Mouse (Mus musculus): Measurements from ENCODE around the gene Ttll8. TPM values are rescaled to one million over a fixed set of nuclear protein-coding genes. Genes with fewer than 3 reads are reported as not detected.

Ttll8 gene
- polyA plus RNA-seq, 1 experiment from 2014 or later: not detected

- 82% methylated on average over 5 of the region's 5 CpGs for WGBS
- Histone ChIP-seq H3K9me3 (replicated peaks; ENCODE audit: low read length) (no peaks in the 10 kb centered on the region), H3K4me3 (replicated peaks; ENCODE audit: low read depth, low read length) (no peak overlapping the region), H3K27ac (no peak overlapping the region), H3K27me3 (ENCODE audit: insufficient read depth, low read length) (no peaks in the 10 kb centered on the region), H3K4me2 (ENCODE audit: low read length) (no peak overlapping the region), H3K4me1 (replicated peaks; ENCODE audit: insufficient read depth, low read length) (peaks cover 34% of the 10 kb centered on the region), H3K9ac (ENCODE audit: low read depth, low read length) (no peak overlapping the region), H3K36me3 (ENCODE audit: insufficient read depth, low read length) (no peaks in the 10 kb centered on the region)
- ATAC-seq (replicated peaks; ENCODE audit: low FRiP score, low read depth): no peak
- DNase-seq (ENCODE audit: low spot score): no peak
- TF ChIP-seq CTCF (IDR thresholded peaks at IDR 0.05; ENCODE audit: low read depth): no peak
Measured at GRCm38 (mm10) chr15:88856613-88857012, 97.6 kb downstream of the Ttll8 start.

GRCm38 (mm10) chr15:88855896-88856417 lies 98.3 kb downstream of the Ttll8 start:
- WGBS: 69% methylated on average over 6 of the region's 6 CpGs
- Histone ChIP-seq H3K4me1 (replicated peaks; ENCODE audit: insufficient read depth, low read length) (peaks cover 33% of the 10 kb centered on the region), H3K9ac (ENCODE audit: low read depth, low read length) (0 out of 2 replicates have a peak overlapping the region, but pooled peaks have one; percentile 35), H3K27me3 (ENCODE audit: insufficient read depth, low read length) (no peaks in the 10 kb centered on the region), H3K4me2 (ENCODE audit: low read length) (no peak overlapping the region), H3K4me3 (replicated peaks; ENCODE audit: low read depth, low read length) (no peak overlapping the region), H3K27ac (peak overlapping the region; percentile 82; the same call in 1 of the 2 replicates), H3K9me3 (replicated peaks; ENCODE audit: low read length) (no peaks in the 10 kb centered on the region), H3K36me3 (ENCODE audit: insufficient read depth, low read length) (no peaks in the 10 kb centered on the region)
- no peak for TF ChIP-seq CTCF (IDR thresholded peaks at IDR 0.05; ENCODE audit: low read depth)
- ATAC-seq (replicated peaks; ENCODE audit: low FRiP score, low read depth) (no peak), DNase-seq (ENCODE audit: low spot score) (no peak)

- no peak for TF ChIP-seq CTCF (IDR thresholded peaks at IDR 0.05; ENCODE audit: low read depth)
- WGBS: 65% methylated on average over 15 of the region's 15 CpGs
- no peaks in the 10 kb centered on the region for H3K27me3 ChIP-seq (ENCODE audit: insufficient read depth, low read length)
- H3K4me2 ChIP-seq (ENCODE audit: low read length): no peak overlapping the region
- H3K36me3 ChIP-seq (ENCODE audit: insufficient read depth, low read length): no peaks in the 10 kb centered on the region
- no peak for DNase-seq (ENCODE audit: low spot score)
- ATAC-seq (replicated peaks; ENCODE audit: low FRiP score, low read depth): no peak
- H3K9me3 ChIP-seq (replicated peaks; ENCODE audit: low read length): no peaks in the 10 kb centered on the region
- peaks cover 39% of the 10 kb centered on the region for H3K4me1 ChIP-seq (replicated peaks; ENCODE audit: insufficient read depth, low read length)
- H3K9ac ChIP-seq (ENCODE audit: low read depth, low read length): 0 out of 2 replicates have a peak overlapping the region, but pooled peaks have one; percentile 35
- H3K27ac ChIP-seq: peak overlapping the region; percentile 82
- H3K4me3 ChIP-seq (replicated peaks; ENCODE audit: low read depth, low read length): no peak overlapping the region
Measured at GRCm38 (mm10) chr15:88854969-88855830, 99.0 kb downstream of the Ttll8 start.

- H3K27me3 ChIP-seq (ENCODE audit: insufficient read depth, low read length): no peaks in the 10 kb centered on the region
Measured at GRCm38 (mm10) chr15:88854119-88854968, 99.9 kb downstream of the Ttll8 start.

GRCm38 (mm10) chr15:88853106-88853505 lies 101.1 kb downstream of the Ttll8 start:
- Histone ChIP-seq H3K4me2 (ENCODE audit: low read length) (no peak overlapping the region), H3K36me3 (ENCODE audit: insufficient read depth, low read length) (no peaks in the 10 kb centered on the region), H3K27ac (peak overlapping the region; percentile 82; the same call in 1 of the 2 replicates), H3K4me1 (replicated peaks; ENCODE audit: insufficient read depth, low read length) (peaks cover 44% of the 10 kb centered on the region), H3K4me3 (replicated peaks; ENCODE audit: low read depth, low read length) (no peak overlapping the region), H3K9ac (ENCODE audit: low read depth, low read length) (no peak overlapping the region), H3K27me3 (ENCODE audit: insufficient read depth, low read length) (no peaks in the 10 kb centered on the region), H3K9me3 (replicated peaks; ENCODE audit: low read length) (no peaks in the 10 kb centered on the region)
- no peak for TF ChIP-seq CTCF (IDR thresholded peaks at IDR 0.05; ENCODE audit: low read depth)
- 88% methylated on average over 9 of the region's 9 CpGs for WGBS
- DNase-seq (ENCODE audit: low spot score) (no peak), ATAC-seq (replicated peaks; ENCODE audit: low FRiP score, low read depth) (no peak)

More at GRCm38 (mm10) chr15:88854119-88854968, 99.9 kb downstream of the Ttll8 start:
- ATAC-seq (replicated peaks; ENCODE audit: low FRiP score, low read depth) (peak; percentile 86), DNase-seq (ENCODE audit: low spot score) (peak; percentile 49)
- WGBS: 29% methylated on average over 6 of the region's 6 CpGs
- no peaks in the 10 kb centered on the region for H3K36me3 ChIP-seq (ENCODE audit: insufficient read depth, low read length)
- H3K9ac ChIP-seq (ENCODE audit: low read depth, low read length): no peak overlapping the region
- no peaks in the 10 kb centered on the region for H3K9me3 ChIP-seq (replicated peaks; ENCODE audit: low read length)
- no peak overlapping the region for H3K4me3 ChIP-seq (replicated peaks; ENCODE audit: low read depth, low read length)
- H3K4me2 ChIP-seq (ENCODE audit: low read length): no peak overlapping the region
- H3K27ac ChIP-seq: peak overlapping the region; percentile 82
- H3K4me1 ChIP-seq (replicated peaks; ENCODE audit: insufficient read depth, low read length): peaks cover 44% of the 10 kb centered on the region
- TF ChIP-seq CTCF (IDR thresholded peaks at IDR 0.05; ENCODE audit: low read depth): no peak
